Mouse (Mus musculus): ENCODE results near the gene Flt4. TPM values are rescaled to one million over a fixed set of nuclear protein-coding genes. Genes with fewer than 3 reads are reported as not detected.

Flt4 gene
- total RNA-seq, 2 experiments from 2014 or later = 14.5 to 14.9 TPM

GRCm38 (mm10) chr11:49636449-49636848, 27.4 kb downstream of the Flt4 start:
- DNase-seq = peak; percentile 17 to 36
- intact Hi-C loops (cut with DNase I) = no loop called here

- DNase-seq = no peak
- intact Hi-C loops (cut with DNase I) = no loop called here
Observed at GRCm38 (mm10) chr11:49645677-49646076, 36.6 kb downstream of the Flt4 start.

- DNase-seq = peak in 1 of 2 experiments; percentile 35
- intact Hi-C loops (cut with DNase I) = no loop called here
Observed at GRCm38 (mm10) chr11:49650113-49650993, 41.3 kb downstream of the Flt4 start.

- no peak for DNase-seq
- intact Hi-C loops (cut with DNase I) = no loop called here
Observed at GRCm38 (mm10) chr11:49650994-49651761, 42.1 kb downstream of the Flt4 start.

- intact Hi-C loops (cut with DNase I) = no loop called here
Observed at GRCm38 (mm10) chr11:49651762-49652322, 42.8 kb downstream of the Flt4 start.

GRCm38 (mm10) chr11:49652401-49653078, 43.5 kb downstream of the Flt4 start:
- intact Hi-C loops (cut with DNase I) = loop anchor here (1.0 kb wide), 2 partner anchors 193 to 218 kb away; no protein-coding TSS in a partner anchor
- peak; percentile 86 to 93 for DNase-seq

More at GRCm38 (mm10) chr11:49651762-49652322, 42.8 kb downstream of the Flt4 start:
- DNase-seq = no peak

- DNase-seq = no peak
- intact Hi-C loops (cut with DNase I) = loop anchor here (1.0 kb wide), 2 partner anchors 192 to 217 kb away; no protein-coding TSS in a partner anchor
Observed at GRCm38 (mm10) chr11:49653079-49653408, 44.0 kb downstream of the Flt4 start.

GRCm38 (mm10) chr11:49654651-49655050, 45.6 kb downstream of the Flt4 start:
- no peak for DNase-seq
- intact Hi-C loops (cut with DNase I) = loop anchor here (5.0 kb wide), 1 partner anchor 58 kb away; the partner anchor contains the start of gene Cnot6

- DNase-seq = no peak
- intact Hi-C loops (cut with DNase I) = loop anchor here (5.0 kb wide), 1 partner anchor 57 kb away; the partner anchor contains the start of gene Cnot6
Observed at GRCm38 (mm10) chr11:49655501-49655900, 46.4 kb downstream of the Flt4 start.

- DNase-seq = peak; percentile 24 to 36
- intact Hi-C loops (cut with DNase I) = loop anchor here (5.0 kb wide), 1 partner anchor 54 kb away; the partner anchor contains the start of gene Cnot6
Observed at GRCm38 (mm10) chr11:49658065-49658464, 49.0 kb downstream of the Flt4 start.

GRCm38 (mm10) chr11:49658791-49659469, 49.9 kb downstream of the Flt4 start:
- DNase-seq = peak; percentile 31 to 51
- intact Hi-C loops (cut with DNase I) = loop anchor here (5.0 kb wide), 1 partner anchor 53 kb away; the partner anchor contains the start of gene Cnot6

GRCm38 (mm10) chr11:49659470-49659799, 50.4 kb downstream of the Flt4 start:
- intact Hi-C loops (cut with DNase I) = loop anchor here (5.0 kb wide), 1 partner anchor 53 kb away; the partner anchor contains the start of gene Cnot6
- no peak for DNase-seq

- intact Hi-C loops (cut with DNase I) = no loop called here
- DNase-seq = no peak
Observed at GRCm38 (mm10) chr11:49662292-49662780, 53.3 kb downstream of the Flt4 start.

- intact Hi-C loops (cut with DNase I) = no loop called here
- DNase-seq = no peak
Observed at GRCm38 (mm10) chr11:49663310-49663709, 54.2 kb downstream of the Flt4 start, which contains the start of gene Scgb3a1. TSS of gene Scgb3a1 (plus strand) at chr11:49663610.

GRCm38 (mm10) chr11:49664262-49665140, 55.4 kb downstream of the Flt4 start:
- no peak for DNase-seq
- intact Hi-C loops (cut with DNase I) = no loop called here

GRCm38 (mm10) chr11:49665462-49665861, 56.4 kb downstream of the Flt4 start:
- intact Hi-C loops (cut with DNase I) = no loop called here
- no peak for DNase-seq

GRCm38 (mm10) chr11:49673433-49673832, 64.4 kb downstream of the Flt4 start:
- intact Hi-C loops (cut with DNase I) = no loop called here
- no peak for DNase-seq

GRCm38 (mm10) chr11:49684237-49684973, 75.3 kb downstream of the Flt4 start:
- intact Hi-C loops (cut with DNase I) = no loop called here
- peak; percentile 44 to 45 for DNase-seq

Measured in heart, postnatal 10 days (tissue).